Mouse (Mus musculus) MEL-GATA-1-ER (cell line): ENCODE data around the gene Nufip1.

Experiments used
- DNase-seq: peaks from one replicate; pipeline ENCODE4 v3.0.0-alpha.2; 2012; ENCODE audit warnings: low read depth; ENCODE audit errors: extremely low read depth

Nufip1 gene

GRCm38 (mm10) chr14:76178447-76178846, 67.8 kb downstream of the Nufip1 start:
- no peak for DNase-seq

GRCm38 (mm10) chr14:76179343-76179742, 68.7 kb downstream of the Nufip1 start:
- no peak for DNase-seq

- DNase-seq = no peak
Observed at GRCm38 (mm10) chr14:76185358-76185757, 74.7 kb downstream of the Nufip1 start.

- no peak for DNase-seq
Observed at GRCm38 (mm10) chr14:76186299-76186698, 75.6 kb downstream of the Nufip1 start.
